Mouse (Mus musculus) liver, adult 2 months (tissue): Measurements from ENCODE around the gene Ankrd52.

Experiments
- CTCF ChIP-seq: fragments of 200-500 bp; IDR thresholded peaks from 2 replicates; pipeline ENCODE4 v1.5.1; 2011; ENCODE audit warnings: low read depth, low read length, control low read depth
- POLR2A ChIP-seq: fragments of 200-500 bp; IDR thresholded peaks from 2 replicates; pipeline ENCODE4 v1.6.1; 2011; ENCODE audit warnings: low read length, control low read depth; ENCODE audit not compliant: insufficient read depth; ENCODE audit errors: extremely low read depth

DNA sequence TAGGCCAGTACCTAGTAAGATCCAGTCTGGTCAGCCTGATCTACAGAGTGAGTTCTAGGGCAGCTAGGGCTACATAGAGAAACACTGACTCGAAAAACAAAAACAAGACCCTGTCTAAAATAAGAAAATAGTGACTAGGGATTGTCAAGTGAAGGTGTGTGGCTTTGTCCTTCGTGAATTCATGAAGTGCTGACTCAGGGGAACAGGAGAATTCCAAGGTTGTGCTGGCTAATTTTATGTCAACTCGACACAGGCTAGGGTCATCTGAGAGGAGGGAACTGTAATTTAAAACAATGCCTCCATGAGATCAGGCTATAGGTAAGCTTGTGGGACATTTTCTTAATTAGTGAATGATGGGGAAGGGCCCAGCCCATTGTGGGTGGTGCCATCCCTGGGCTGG is 77.6 kb downstream of the Ankrd52 start:
- no peak for TF ChIP-seq CTCF
- no peak for TF ChIP-seq POLR2A
